Mouse (Mus musculus) forebrain, postnatal 0 days (tissue): ENCODE results near the gene Slc9a5. TPM values are rescaled to one million over a fixed set of nuclear protein-coding genes. Genes with fewer than 3 reads are reported as not detected.
A peak's percentile ranks its signal among the peaks of the same experiment; 100 is the strongest.

Experiments used
- ATAC-seq: fragments of 200-750 bp; cut with Nextera tagmentation; 2 replicates; pipeline ENCODE4 v1.8.0; 2017; ENCODE audit warnings: mild to moderate bottlenecking, moderate library complexity
- DNase-seq: peaks from one replicate; pipeline ENCODE4 v3.0.0-alpha.2; 2015
- H3K27ac ChIP-seq: fragments of 300-500 bp; sonication (generic); 2 replicates; pipeline ENCODE4 v1.5.1; 2014; ENCODE audit warnings: low read depth, mild to moderate bottlenecking, antibody characterized with exemption, low read length, moderate library complexity, mixed read lengths
- H3K27me3 ChIP-seq: fragments of 300-500 bp; sonication (generic); 2 replicates; pipeline ENCODE4 v1.6.1; 2014; ENCODE audit warnings: mild to moderate bottlenecking, low read length, mixed read lengths; ENCODE audit not compliant: insufficient read depth
- H3K36me3 ChIP-seq: fragments of 300-500 bp; sonication (generic); 2 replicates; pipeline ENCODE4 v1.6.1; 2014; ENCODE audit warnings: mild to moderate bottlenecking, moderate library complexity; ENCODE audit not compliant: insufficient read depth
- H3K4me1 ChIP-seq: fragments of 300-500 bp; sonication (generic); 2 replicates; pipeline ENCODE4 v1.6.1; 2014; ENCODE audit warnings: antibody characterized with exemption; ENCODE audit not compliant: insufficient read depth
- H3K4me2 ChIP-seq: fragments of 300-500 bp; sonication (generic); 2 replicates; pipeline ENCODE4 v1.6.1; 2014; ENCODE audit warnings: low read depth, mild to moderate bottlenecking, moderate library complexity
- H3K4me3 ChIP-seq: fragments of 300-500 bp; sonication (generic); 2 replicates; pipeline ENCODE4 v1.5.1; 2014; ENCODE audit warnings: low read depth, low read length, mixed read lengths
- H3K9ac ChIP-seq: fragments of 300-500 bp; sonication (generic); 2 replicates; pipeline ENCODE4 v1.6.1; 2014; ENCODE audit warnings: mild to moderate bottlenecking
- H3K9me3 ChIP-seq: fragments of 300-500 bp; sonication (generic); 2 replicates; pipeline ENCODE4 v1.6.1; 2016; ENCODE audit warnings: low read length
- CTCF ChIP-seq: sonication (generic); IDR thresholded peaks from 2 replicates; pipeline ENCODE4 v1.5.1; 2016; ENCODE audit warnings: antibody characterized with exemption, control low read depth, low read depth
- WGBS: fragments of 180-500 bp; shearing (Covaris S2); extraction: QIAGEN DNeasy Blood & Tissue Kit; methylation state at CpG from one replicate; pipeline ENCODE4 v1.1.7; 2014; 5-methylcytosine and 5-hydroxymethylcytosine counted together
- polyA plus RNA-seq: library from polyadenylated mRNA; unstranded; fragments of >200 nt; fragmentation: Nextera tagmentation; extraction: Ambion mirVana; gene quantifications from 2 replicates; pipeline ENCODE4 v1.2.1, GENCODE M21; 2015
- total RNA-seq: library from RNA; depleted of rRNA; stranded (reverse); fragments of >200 nt; gene quantifications from 2 replicates; pipeline ENCODE4 v1.2.3, GENCODE M21; 2014

Gene Slc9a5
- total and polyA plus RNA-seq, 2 experiments from 2014 or later = 7.2 to 17.5 TPM

GRCm38 (mm10) chr8:105326141-105326672, 22.4 kb upstream of the Slc9a5 start, which contains the start of the genes Lrrc29 and Tmem208:
TSS of gene Lrrc29 (minus strand) at chr8:105326278.
TSS of gene Tmem208 (plus strand) at chr8:105326354.
- Histone ChIP-seq H3K9ac (peak within 1 kb of the TSS; percentile 80), H3K4me1 (peaks cover 16% of the 10 kb centered on the region), H3K4me2 (peak within 1 kb of the TSS; percentile 90), H3K36me3 (peaks cover 39% of the 10 kb centered on the region), H3K4me3 (peak within 1 kb of the TSS; percentile 57), H3K9me3 (no peaks in the 10 kb centered on the region), H3K27me3 (no peaks in the 10 kb centered on the region), H3K27ac (peak within 1 kb of the TSS; percentile 84)
- ATAC-seq (peak; percentile 97), DNase-seq (peak; percentile 97)
- WGBS = 2% methylated on average over 36 of the region's 36 CpGs
- TF ChIP-seq CTCF = peak; percentile 67

GRCm38 (mm10) chr8:105326968-105327367, 21.7 kb upstream of the Slc9a5 start:
- H3K27me3 ChIP-seq = no peaks in the 10 kb centered on the region
- peak overlapping the region; percentile 84; the same call in 1 of the 2 replicates for H3K27ac ChIP-seq
- H3K4me3 ChIP-seq = peak overlapping the region; percentile 57
- no peak for DNase-seq
- peaks cover 46% of the 10 kb centered on the region for H3K36me3 ChIP-seq
- H3K9ac ChIP-seq = peak overlapping the region; percentile 80
- peak overlapping the region; percentile 90 for H3K4me2 ChIP-seq
- peaks cover 16% of the 10 kb centered on the region for H3K4me1 ChIP-seq
- TF ChIP-seq CTCF = no peak
- 36% methylated on average over 6 of the region's 6 CpGs for WGBS
- no peaks in the 10 kb centered on the region for H3K9me3 ChIP-seq
- ATAC-seq = no peak

- Histone ChIP-seq H3K4me2 (no peak overlapping the region), H3K9me3 (no peaks in the 10 kb centered on the region), H3K4me1 (peaks cover 10% of the 10 kb centered on the region), H3K27ac (no peak overlapping the region), H3K4me3 (no peak overlapping the region), H3K36me3 (peaks cover 47% of the 10 kb centered on the region), H3K27me3 (no peaks in the 10 kb centered on the region), H3K9ac (no peak overlapping the region)
- WGBS = 91% methylated on average over 12 of the region's 12 CpGs
- ATAC-seq (no peak), DNase-seq (no peak)
- no peak for TF ChIP-seq CTCF
Measured at GRCm38 (mm10) chr8:105330325-105330724, 18.3 kb upstream of the Slc9a5 start.

GRCm38 (mm10) chr8:105331469-105331868, 17.2 kb upstream of the Slc9a5 start:
- Histone ChIP-seq H3K9me3 (no peaks in the 10 kb centered on the region), H3K36me3 (peaks cover 47% of the 10 kb centered on the region), H3K4me3 (no peak overlapping the region), H3K4me2 (no peak overlapping the region), H3K9ac (no peak overlapping the region), H3K27me3 (no peaks in the 10 kb centered on the region), H3K27ac (no peak overlapping the region), H3K4me1 (peaks cover 7% of the 10 kb centered on the region; the same call in 1 of the 2 replicates)
- ATAC-seq (no peak), DNase-seq (no peak)
- no peak for TF ChIP-seq CTCF
- WGBS = 95% methylated on average over 22 of the region's 22 CpGs

GRCm38 (mm10) chr8:105331931-105332330, 16.7 kb upstream of the Slc9a5 start:
- H3K4me3 ChIP-seq = no peak overlapping the region
- ATAC-seq = no peak
- 96% methylated on average over 9 of the region's 9 CpGs for WGBS

GRCm38 (mm10) chr8:105332523-105332922, 16.1 kb upstream of the Slc9a5 start:
- no peak for TF ChIP-seq CTCF
- Histone ChIP-seq H3K9ac (no peak overlapping the region), H3K9me3 (no peaks in the 10 kb centered on the region), H3K4me2 (no peak overlapping the region), H3K4me1 (0 out of 2 replicates have a peak, but pooled peaks cover under 1% of the 10 kb centered on the region), H3K27me3 (no peaks in the 10 kb centered on the region), H3K27ac (no peak overlapping the region), H3K36me3 (peaks cover 47% of the 10 kb centered on the region), H3K4me3 (no peak overlapping the region)
- ATAC-seq (no peak), DNase-seq (no peak)
- 71% methylated on average over 2 of the region's 2 CpGs for WGBS

More at GRCm38 (mm10) chr8:105331931-105332330, 16.7 kb upstream of the Slc9a5 start:
- TF ChIP-seq CTCF = no peak
- no peak overlapping the region for H3K4me2 ChIP-seq
- H3K4me1 ChIP-seq = peaks cover 6% of the 10 kb centered on the region; the same call in 1 of the 2 replicates
- no peaks in the 10 kb centered on the region for H3K27me3 ChIP-seq
- H3K9me3 ChIP-seq = no peaks in the 10 kb centered on the region
- DNase-seq = no peak
- peaks cover 47% of the 10 kb centered on the region for H3K36me3 ChIP-seq
- no peak overlapping the region for H3K27ac ChIP-seq
- H3K9ac ChIP-seq = no peak overlapping the region

- WGBS = 52% methylated on average over 32 of the region's 32 CpGs
- H3K27ac ChIP-seq = no peak overlapping the region
- H3K4me2 ChIP-seq = no peak overlapping the region
- H3K9me3 ChIP-seq = no peaks in the 10 kb centered on the region
- no peak for TF ChIP-seq CTCF
- H3K36me3 ChIP-seq = peaks cover 13% of the 10 kb centered on the region
- no peak overlapping the region for H3K4me3 ChIP-seq
- H3K4me1 ChIP-seq = no peaks in the 10 kb centered on the region
- DNase-seq (no peak), ATAC-seq (peak; percentile 38)
- H3K9ac ChIP-seq = no peak overlapping the region
- H3K27me3 ChIP-seq = no peaks in the 10 kb centered on the region
Measured at GRCm38 (mm10) chr8:105336373-105337130, 12.1 kb upstream of the Slc9a5 start.
